Mouse (Mus musculus) intestine, embryonic 15.5 days (tissue): ENCODE data around the gene Hist2h3b. TPM values are rescaled to one million over a fixed set of nuclear protein-coding genes. Genes with fewer than 3 reads are reported as not detected.
A peak's percentile ranks its signal among the peaks of the same experiment; 100 is the strongest.

Experiments
- ATAC-seq: fragments of 200-750 bp; cut with Nextera tagmentation; 2 replicates; pipeline ENCODE4 v1.8.0; 2017; ENCODE audit warnings: moderate TSS enrichment, moderate library complexity
- H3K27ac ChIP-seq: fragments of 300-500 bp; sonication (generic); 2 replicates; pipeline ENCODE4 v1.5.1; 2015; ENCODE audit warnings: mild to moderate bottlenecking, inconsistent platforms
- H3K27me3 ChIP-seq: fragments of 300-500 bp; sonication (generic); replicated peaks from 2 replicates; pipeline ENCODE4 v1.6.1; 2015; ENCODE audit warnings: inconsistent platforms
- H3K36me3 ChIP-seq: fragments of 300-500 bp; sonication (generic); 2 replicates; pipeline ENCODE4 v1.6.1; 2015; ENCODE audit warnings: inconsistent platforms
- H3K4me1 ChIP-seq: fragments of 300-500 bp; sonication (generic); replicated peaks from 2 replicates; pipeline ENCODE4 v1.6.1; 2015; ENCODE audit warnings: inconsistent platforms
- H3K4me2 ChIP-seq: fragments of 300-500 bp; sonication (generic); replicated peaks from 2 replicates; pipeline ENCODE4 v1.6.1; 2015; ENCODE audit warnings: mild to moderate bottlenecking, inconsistent platforms
- H3K4me3 ChIP-seq: fragments of 300-500 bp; sonication (generic); replicated peaks from 2 replicates; pipeline ENCODE4 v1.5.1; 2015; ENCODE audit warnings: inconsistent platforms
- H3K9ac ChIP-seq: fragments of 300-500 bp; sonication (generic); 2 replicates; pipeline ENCODE4 v1.6.1; 2015; ENCODE audit warnings: inconsistent platforms
- H3K9me3 ChIP-seq: fragments of 300-500 bp; sonication (generic); 2 replicates; pipeline ENCODE4 v1.6.1; 2016; ENCODE audit warnings: inconsistent platforms
- WGBS: fragments of 180-500 bp; shearing (Covaris S2); methylation state at CpG from one replicate; pipeline ENCODE4 v1.1.7; 2015; 5-methylcytosine and 5-hydroxymethylcytosine counted together
- polyA plus RNA-seq: library from polyadenylated mRNA; unstranded; fragments of >200 nt; fragmentation: Nextera tagmentation; extraction: Ambion mirVana; gene quantifications from 2 replicates; pipeline ENCODE4 v1.2.1, GENCODE M21; 2015

Hist2h3b gene
- polyA plus RNA-seq, 1 experiment from 2014 or later = 61.1 TPM

DNA sequence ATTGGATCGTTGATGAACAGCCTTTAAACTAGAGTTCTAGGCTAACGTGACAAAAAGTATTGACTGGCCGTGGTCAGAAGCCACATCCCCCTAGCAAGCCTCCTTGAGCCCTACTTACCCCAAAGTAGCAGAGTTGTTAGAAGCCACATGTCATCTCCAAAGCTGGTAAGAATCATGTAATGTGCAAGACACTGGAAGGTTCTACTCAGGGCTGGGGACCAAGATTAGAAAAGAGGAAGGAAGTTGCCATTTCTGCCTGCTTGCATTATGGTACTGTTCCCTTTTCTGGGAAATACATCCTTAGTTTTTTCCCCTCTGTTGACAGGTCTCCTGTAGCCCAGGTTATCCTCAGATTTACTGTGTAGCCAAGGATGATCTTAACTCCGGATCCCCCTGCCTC is 25.3 kb downstream of the Hist2h3b start, which contains the start of gene Fcgr1:
Gene Fcgr1 (minus strand): TSS at position 183 of the 400 bp plus-strand sequence.
- no peaks in the 10 kb centered on the region for H3K27me3 ChIP-seq
- H3K4me3 ChIP-seq = no peak within 1 kb of the TSS
- H3K27ac ChIP-seq = no peak within 1 kb of the TSS
- ATAC-seq = no peak
- H3K36me3 ChIP-seq = no peaks in the 10 kb centered on the region
- H3K4me1 ChIP-seq = no peaks in the 10 kb centered on the region
- 90% methylated on average over 4 of the region's 4 CpGs for WGBS
- no peak within 1 kb of the TSS for H3K9ac ChIP-seq
- H3K9me3 ChIP-seq = no peaks in the 10 kb centered on the region
- no peak within 1 kb of the TSS for H3K4me2 ChIP-seq

DNA sequence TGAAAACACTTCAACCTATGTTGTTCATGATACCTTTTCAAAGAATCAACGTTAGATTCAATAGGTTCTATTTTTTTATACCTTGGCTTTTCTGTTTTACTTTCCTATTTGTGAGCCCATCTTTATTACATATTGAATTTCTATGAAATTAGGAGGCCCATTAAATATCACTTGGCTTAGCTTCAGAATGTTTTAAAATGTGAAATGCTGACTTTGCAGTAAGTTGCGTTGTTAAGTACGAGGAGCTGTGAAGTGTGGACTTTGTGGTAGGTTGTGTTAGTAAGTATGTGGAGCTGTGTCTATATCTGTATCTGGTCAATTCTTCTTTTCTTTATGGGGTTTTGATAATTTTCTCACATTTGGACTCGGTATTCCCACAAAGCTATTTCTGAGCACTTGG is 29.9 kb downstream of the Hist2h3b start:
- WGBS = 90% methylated on average over 4 of the region's 4 CpGs
- no peak for ATAC-seq
- Histone ChIP-seq H3K27ac (no peak overlapping the region), H3K4me2 (no peak overlapping the region), H3K9ac (no peak overlapping the region), H3K4me3 (no peak overlapping the region), H3K9me3 (no peaks in the 10 kb centered on the region), H3K4me1 (no peaks in the 10 kb centered on the region), H3K36me3 (no peaks in the 10 kb centered on the region), H3K27me3 (no peaks in the 10 kb centered on the region)

DNA sequence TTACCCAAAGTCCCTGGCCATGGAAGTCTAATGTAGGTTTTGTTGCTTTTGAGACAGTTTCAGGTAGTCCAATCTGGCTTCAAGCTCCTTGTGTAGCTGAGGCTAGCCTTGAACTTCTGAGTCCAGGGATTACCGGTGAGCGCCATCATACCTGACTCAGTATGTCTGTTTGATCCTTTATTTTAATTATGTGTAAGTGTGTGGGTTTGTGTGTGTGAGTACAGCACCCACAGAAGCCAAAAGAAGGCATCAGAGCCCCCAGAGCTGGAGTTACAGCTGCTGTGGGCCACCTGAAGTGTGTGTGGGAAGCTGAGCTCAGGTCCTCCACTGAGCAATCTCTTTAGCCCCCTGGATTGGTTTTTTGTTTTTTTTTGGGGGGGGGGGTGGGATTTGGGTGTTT is 31.1 kb downstream of the Hist2h3b start:
- no peak overlapping the region for H3K4me3 ChIP-seq
- H3K9me3 ChIP-seq = no peaks in the 10 kb centered on the region
- 95% methylated on average over 2 of the region's 2 CpGs for WGBS
- no peak overlapping the region for H3K27ac ChIP-seq
- H3K27me3 ChIP-seq = no peaks in the 10 kb centered on the region
- H3K36me3 ChIP-seq = no peaks in the 10 kb centered on the region
- no peaks in the 10 kb centered on the region for H3K4me1 ChIP-seq
- H3K4me2 ChIP-seq = no peak overlapping the region
- no peak for ATAC-seq
- H3K9ac ChIP-seq = no peak overlapping the region

DNA sequence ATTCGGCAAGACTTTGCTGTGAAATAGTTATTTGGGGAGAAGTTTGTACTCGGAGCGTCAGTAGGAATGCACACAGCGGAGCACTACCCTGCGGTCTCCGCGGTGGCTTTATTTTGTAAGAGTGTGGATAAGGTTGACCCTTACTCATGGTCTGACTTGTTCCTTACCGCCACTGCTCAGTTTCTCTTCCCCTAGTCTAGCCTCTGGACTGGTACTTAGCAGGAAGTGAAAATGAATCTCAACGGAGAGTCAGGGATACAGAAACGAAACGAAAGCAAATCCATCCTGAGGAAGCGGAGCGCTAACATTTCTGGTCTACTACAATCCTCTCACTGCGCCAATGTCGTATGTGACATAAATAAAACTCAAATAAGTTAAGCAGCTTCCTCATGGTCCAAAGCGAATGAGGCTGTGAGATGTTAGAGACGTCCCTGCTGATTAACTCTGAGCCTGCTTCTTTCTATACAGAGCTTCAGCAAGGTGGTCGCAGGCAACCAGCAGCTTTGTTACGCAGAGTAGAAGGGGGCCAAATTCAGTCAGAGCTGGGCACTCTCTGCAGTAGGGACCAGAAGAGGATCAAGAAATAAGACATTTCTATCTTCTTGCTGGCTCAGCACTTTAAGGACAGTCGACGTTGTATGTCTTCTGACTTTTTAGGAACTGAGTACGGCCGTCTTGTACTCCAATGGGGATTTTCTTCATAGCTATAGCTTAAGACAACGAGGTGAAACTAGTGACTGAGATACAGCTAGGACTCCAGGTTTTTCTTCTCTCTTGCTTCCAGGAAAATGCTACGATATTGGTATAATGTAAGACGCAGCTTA is 32.5 kb downstream of the Hist2h3b start:
- Histone ChIP-seq H3K36me3 (no peaks in the 10 kb centered on the region), H3K27me3 (no peaks in the 10 kb centered on the region), H3K4me2 (peak overlapping the region; percentile 44), H3K27ac (no peak overlapping the region), H3K4me1 (no peaks in the 10 kb centered on the region), H3K9ac (0 out of 2 replicates have a peak overlapping the region, but pooled peaks have one; percentile 8), H3K4me3 (peak overlapping the region; percentile 13), H3K9me3 (no peaks in the 10 kb centered on the region)
- WGBS = 65% methylated on average over 26 of the region's 26 CpGs
- no peak for ATAC-seq

DNA sequence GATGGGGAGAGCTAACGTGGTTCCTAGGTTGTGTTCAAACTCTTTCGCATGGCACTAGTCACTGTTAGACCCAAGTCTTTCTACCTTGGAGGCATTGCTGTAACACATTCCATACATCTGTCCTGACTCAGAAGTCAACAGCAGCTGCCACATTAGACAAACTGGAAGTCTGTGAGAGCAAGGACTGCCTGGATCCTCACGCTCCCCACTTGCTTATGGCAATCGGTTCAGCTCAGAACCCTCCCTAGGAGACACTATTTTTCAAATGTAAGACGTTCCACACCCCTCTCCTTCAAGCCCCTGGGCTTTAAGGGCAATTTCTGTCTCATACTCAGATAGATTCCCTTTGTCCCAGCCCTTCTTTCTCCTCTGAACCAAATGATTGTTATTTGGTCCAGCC is 33.6 kb downstream of the Hist2h3b start:
- Histone ChIP-seq H3K4me1 (no peaks in the 10 kb centered on the region), H3K27ac (no peak overlapping the region), H3K9ac (no peak overlapping the region), H3K9me3 (no peaks in the 10 kb centered on the region), H3K4me3 (no peak overlapping the region), H3K4me2 (no peak overlapping the region), H3K36me3 (no peaks in the 10 kb centered on the region), H3K27me3 (no peaks in the 10 kb centered on the region)
- ATAC-seq = no peak
- whole genome bisulfite sequencing = 77% methylated on average over 5 of the region's 5 CpGs

DNA sequence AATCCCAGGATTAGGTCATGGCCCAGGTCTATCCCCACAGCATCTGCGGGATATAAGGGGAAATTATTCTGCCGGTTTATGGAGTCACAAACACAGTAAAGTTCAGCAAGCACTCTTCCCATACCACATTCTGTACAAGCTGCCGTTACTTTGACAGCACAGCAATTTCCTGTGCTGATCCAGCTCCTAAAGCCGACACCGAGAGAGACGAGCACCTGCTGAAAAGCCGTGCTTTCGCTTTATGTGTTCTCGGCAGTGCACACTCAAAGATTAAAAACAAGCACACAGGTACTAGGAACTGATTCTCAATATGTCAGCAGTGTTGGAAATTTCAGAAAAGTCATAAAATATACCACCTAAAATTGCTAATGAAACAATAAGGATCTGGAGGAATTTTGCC is 38.1 kb downstream of the Hist2h3b start:
- no peak overlapping the region for H3K4me3 ChIP-seq
- no peak overlapping the region for H3K4me2 ChIP-seq
- no peak overlapping the region for H3K27ac ChIP-seq
- H3K36me3 ChIP-seq = no peaks in the 10 kb centered on the region
- WGBS = 76% methylated on average over 9 of the region's 9 CpGs
- no peak overlapping the region for H3K9ac ChIP-seq
- no peaks in the 10 kb centered on the region for H3K9me3 ChIP-seq
- ATAC-seq = no peak
- no peaks in the 10 kb centered on the region for H3K4me1 ChIP-seq
- no peaks in the 10 kb centered on the region for H3K27me3 ChIP-seq

DNA sequence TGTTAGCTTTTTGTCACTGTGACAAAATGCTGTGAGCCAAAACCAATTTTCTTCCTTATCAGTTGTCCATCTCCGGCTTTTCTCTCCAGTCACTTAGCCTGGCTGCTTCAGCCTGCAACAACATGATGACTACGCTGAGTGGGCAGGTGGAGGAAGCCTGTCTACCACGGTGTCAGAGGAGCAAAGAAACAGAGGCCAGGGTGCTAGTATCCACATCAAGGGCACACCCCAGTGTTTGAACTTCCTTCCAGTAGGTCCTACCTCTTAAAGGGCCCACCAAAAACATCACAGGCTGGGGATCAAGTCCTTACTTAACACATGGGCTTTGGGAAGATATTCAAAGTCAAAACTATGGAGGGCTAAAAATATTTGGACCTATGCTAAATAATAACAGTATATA is 41.0 kb downstream of the Hist2h3b start:
- Histone ChIP-seq H3K4me1 (0 out of 2 replicates have a peak, but pooled peaks cover 4% of the 10 kb centered on the region), H3K27me3 (no peaks in the 10 kb centered on the region), H3K27ac (no peak overlapping the region), H3K4me3 (no peak overlapping the region), H3K36me3 (no peaks in the 10 kb centered on the region), H3K9ac (no peak overlapping the region), H3K4me2 (no peak overlapping the region), H3K9me3 (no peaks in the 10 kb centered on the region)
- WGBS = 57% methylated on average over 3 of the region's 3 CpGs
- no peak for ATAC-seq

DNA sequence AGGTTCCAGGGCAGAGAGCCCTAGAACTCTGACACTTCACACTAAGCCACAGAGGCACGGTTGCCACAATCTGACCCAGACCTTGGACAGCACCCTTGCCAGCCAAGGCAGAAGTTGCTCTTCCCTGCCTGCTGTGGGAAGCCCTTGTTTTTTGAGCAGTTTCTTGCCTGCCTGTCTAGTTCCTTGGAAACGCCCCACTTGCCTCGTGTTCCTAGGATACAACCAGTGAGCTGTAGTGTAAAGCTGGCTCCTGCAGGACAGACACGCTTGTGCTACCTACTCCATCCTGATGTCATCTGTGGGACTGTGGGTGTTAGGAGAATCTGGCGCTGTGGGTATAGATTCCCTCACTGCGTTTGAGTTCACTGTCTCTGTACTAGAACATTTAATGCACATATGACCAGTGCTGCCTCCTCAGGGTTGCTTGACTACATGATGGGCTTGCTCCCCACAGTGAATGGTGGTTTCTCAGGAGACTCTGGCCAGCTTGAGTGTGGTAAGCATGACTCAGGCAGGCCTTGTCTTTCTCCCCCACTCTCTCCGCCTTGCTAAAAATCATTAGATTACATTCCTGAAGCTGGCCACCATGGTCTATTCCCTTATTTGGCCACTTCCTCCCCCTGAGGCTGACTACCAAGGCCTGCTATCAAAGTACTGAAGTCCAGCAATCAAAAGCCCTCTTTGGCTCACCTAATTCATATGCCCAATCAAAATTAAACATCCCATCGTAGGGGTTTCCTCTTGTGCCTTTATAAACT is 44.1 kb downstream of the Hist2h3b start:
- 0 out of 2 replicates have a peak, but pooled peaks cover 4% of the 10 kb centered on the region for H3K4me1 ChIP-seq
- no peak overlapping the region for H3K9ac ChIP-seq
- H3K9me3 ChIP-seq = no peaks in the 10 kb centered on the region
- no peak for ATAC-seq
- H3K4me2 ChIP-seq = no peak overlapping the region
- no peaks in the 10 kb centered on the region for H3K36me3 ChIP-seq
- no peak overlapping the region for H3K27ac ChIP-seq
- no peaks in the 10 kb centered on the region for H3K27me3 ChIP-seq
- H3K4me3 ChIP-seq = no peak overlapping the region
- 66% methylated on average over 8 of the region's 8 CpGs for WGBS

Other genes with a start within 250 kb of the Hist2h3b start
- 28.4 and 32.4 TPM in 2 replicates for gene Vps45, start 210.2 kb upstream of the Hist2h3b start, polyA plus RNA-seq
- gene Otud7b, start 164.1 kb upstream of the Hist2h3b start, polyA plus RNA-seq = 18.7 and 19.8 TPM in 2 replicates
- 20.0 and 20.2 TPM in 2 replicates for gene Mtmr11, start 106.7 kb upstream of the Hist2h3b start, polyA plus RNA-seq
- gene Sf3b4, start 96.3 kb upstream of the Hist2h3b start, polyA plus RNA-seq = 152 and 153 TPM in 2 replicates
- 6.0 and 7.4 TPM in 2 replicates for gene Sv2a, start 87.5 kb upstream of the Hist2h3b start, polyA plus RNA-seq
- 59.5 and 60.7 TPM in 2 replicates for gene Bola1, start 48.9 kb upstream of the Hist2h3b start, polyA plus RNA-seq
- 1.1 and 1.6 TPM in 2 replicates for gene Hist2h2ab, start 48.8 kb upstream of the Hist2h3b start, polyA plus RNA-seq
- 7.6 and 11.1 TPM in 2 replicates for gene Hist2h2ac, start 47.8 kb upstream of the Hist2h3b start, polyA plus RNA-seq
- 5.7 and 7.1 TPM in 2 replicates for gene Hist2h2be, start 47.5 kb upstream of the Hist2h3b start, polyA plus RNA-seq
- 5.8 and 6.5 TPM in 2 replicates for gene Hist2h3c2, start 29.5 kb upstream of the Hist2h3b start, polyA plus RNA-seq
- 39.6 and 41.9 TPM in 2 replicates for gene Hist2h2aa2, start 28.4 kb upstream of the Hist2h3b start, polyA plus RNA-seq
- 17.7 and 20.5 TPM in 2 replicates for gene Hist2h2aa1, start 23.2 kb upstream of the Hist2h3b start, polyA plus RNA-seq
- 1.0 and 1.3 TPM in 2 replicates for gene Hist2h3c1, start 22.0 kb upstream of the Hist2h3b start, polyA plus RNA-seq
- 10.7 and 10.9 TPM in 2 replicates for gene Hist2h4, start 5.3 kb upstream of the Hist2h3b start, polyA plus RNA-seq
- gene Hist2h2bb, start 1.1 kb downstream of the Hist2h3b start, polyA plus RNA-seq = 6.5 and 9.2 TPM in 2 replicates
- 2.3 and 3.0 TPM in 2 replicates for gene Fcgr1, start 25.3 kb downstream of the Hist2h3b start, polyA plus RNA-seq
- 0.14 and 0.20 TPM in 2 replicates for gene BC107364, start 183.7 kb downstream of the Hist2h3b start, polyA plus RNA-seq